Mouse (Mus musculus) urinary bladder, adult 18-20 months (tissue): ENCODE results near the gene Car10.

Experiments used
- DNase-seq, 2 experiments: peaks; one replicate each; pipeline ENCODE4 v3.0.0; 2022; ENCODE audit warnings: low spot score in 2 of 2, mixed read lengths in 2 of 2

The Car10 gene

GRCm38 (mm10) chr11:93172430-93172829 lies 74.6 kb downstream of the Car10 start:
- no peak for DNase-seq

GRCm38 (mm10) chr11:93173533-93174308 lies 75.9 kb downstream of the Car10 start:
- DNase-seq, result no peak

DNA sequence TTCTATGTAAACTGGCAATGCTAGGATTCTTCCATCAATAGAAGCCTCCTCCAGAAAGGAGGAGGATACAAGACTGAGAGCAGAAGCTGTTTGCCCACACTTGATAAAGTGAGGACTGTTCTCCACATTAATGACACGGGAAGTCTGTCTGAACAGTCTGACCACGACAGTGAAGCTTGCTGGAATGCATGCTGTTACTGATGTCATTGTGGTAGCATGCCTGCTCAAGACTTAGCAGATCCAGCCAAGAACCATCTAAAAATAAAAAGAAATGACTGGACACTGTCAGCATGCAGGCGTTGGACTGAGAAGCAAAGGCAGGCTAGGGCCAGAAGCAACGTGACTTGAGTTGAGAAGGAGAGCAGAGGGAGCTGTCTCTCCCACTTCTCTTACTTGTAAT lies 87.6 kb downstream of the Car10 start:
- no peak for DNase-seq

DNA sequence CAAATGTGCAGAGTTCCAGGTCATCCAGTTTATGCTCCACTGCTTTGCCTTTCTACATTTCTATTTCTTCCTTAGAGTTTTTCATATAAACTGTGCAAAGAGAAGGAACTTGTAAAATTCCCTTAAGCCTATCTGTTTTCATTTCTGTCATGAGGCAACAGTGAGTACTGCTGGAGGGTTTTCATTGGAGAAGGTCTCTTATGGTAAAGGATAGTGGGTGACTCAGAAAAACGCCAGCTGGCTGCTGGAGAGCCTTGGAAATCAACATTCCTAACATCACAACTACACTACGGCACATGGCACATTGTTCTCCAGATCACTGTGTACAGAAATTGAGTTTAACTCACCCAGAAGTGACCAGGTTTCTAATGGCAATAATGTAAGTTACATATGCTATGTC lies 88.3 kb downstream of the Car10 start:
- DNase-seq, result no peak

DNA sequence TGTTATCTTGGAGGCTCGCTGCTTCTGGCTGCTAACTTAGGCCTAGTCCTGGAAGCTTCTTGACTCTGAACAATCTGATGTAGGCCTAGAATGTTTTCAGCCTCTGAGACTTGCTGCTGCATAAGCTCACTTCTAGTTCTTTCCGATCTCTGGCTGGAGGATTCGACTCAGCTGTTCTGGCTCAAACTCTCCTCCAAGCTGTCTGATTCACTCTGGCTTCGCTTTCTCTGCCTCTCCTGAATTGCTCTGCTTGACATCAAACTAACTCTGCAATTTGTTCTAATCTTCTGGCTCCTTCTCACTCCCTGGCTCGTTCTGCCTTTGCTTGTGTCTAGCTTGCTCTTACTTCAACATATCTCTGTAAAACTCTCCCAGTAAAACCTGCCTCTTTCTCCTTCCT lies 90.8 kb downstream of the Car10 start:
- DNase-seq, result no peak

DNA sequence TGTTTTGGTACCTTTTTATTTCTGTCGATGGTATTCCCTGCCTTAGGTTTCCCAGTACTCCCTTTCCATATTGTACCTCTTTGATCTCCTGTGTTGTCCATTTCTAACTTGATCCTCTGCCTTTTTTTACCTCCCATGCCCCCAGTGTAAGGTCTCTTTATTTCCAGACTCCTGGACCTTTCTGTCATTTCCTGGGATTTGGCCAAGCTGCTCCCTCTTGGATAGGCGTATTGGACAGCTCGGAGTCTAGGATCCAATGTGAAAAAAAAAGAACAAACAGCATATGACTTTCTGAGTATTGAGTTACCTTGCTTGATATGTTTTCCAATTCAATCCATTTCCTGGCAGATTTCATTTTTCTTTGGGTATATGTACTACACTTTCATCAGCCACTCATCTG lies 102.2 kb downstream of the Car10 start:
- DNase-seq, result no peak

DNA sequence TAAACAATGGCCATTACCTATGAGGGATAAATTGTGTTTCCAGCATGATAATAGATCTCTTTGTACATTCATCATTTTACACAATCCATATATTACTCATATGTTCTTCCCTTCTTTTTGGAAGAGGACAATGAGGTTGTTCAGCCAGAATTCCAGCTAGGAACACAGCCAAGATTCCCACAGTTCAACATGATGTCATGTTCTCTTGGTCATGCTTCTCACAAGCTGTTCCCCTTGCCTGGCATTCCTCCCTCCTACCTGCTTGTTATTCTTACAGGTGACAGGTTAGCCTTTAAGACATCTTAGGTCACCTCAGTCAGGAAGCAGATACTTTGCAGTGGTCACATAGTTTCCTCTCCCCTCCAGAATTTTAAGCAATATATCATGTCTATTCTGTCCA lies 119.6 kb downstream of the Car10 start:
- DNase-seq, result no peak

- DNase-seq, result no peak
Observed at GRCm38 (mm10) chr11:93230057-93230456, 132.2 kb downstream of the Car10 start.

DNA sequence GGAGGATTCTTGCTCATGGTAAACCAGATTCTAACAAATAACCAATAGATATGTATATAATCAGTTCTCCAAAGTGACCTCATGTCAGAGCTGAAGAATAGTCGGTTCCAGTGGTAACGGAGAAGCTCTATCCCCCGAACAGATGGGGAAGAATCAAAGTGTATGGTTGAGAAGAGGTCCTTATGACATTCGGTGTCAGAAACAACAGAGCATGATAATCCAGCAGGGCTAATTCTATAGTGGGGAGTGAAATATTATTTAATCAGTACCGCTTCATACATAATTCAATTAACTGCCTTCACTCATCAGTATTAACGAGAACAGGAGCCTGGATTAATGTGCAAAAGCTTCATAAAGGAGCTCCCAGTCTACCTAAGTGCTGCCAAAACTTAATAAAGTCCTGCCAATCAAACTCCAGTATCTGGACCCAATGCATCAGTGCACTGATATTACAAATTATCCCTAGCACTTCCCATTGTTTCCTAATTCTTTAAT lies 152.0 kb downstream of the Car10 start:
- DNase-seq, result no peak

DNA sequence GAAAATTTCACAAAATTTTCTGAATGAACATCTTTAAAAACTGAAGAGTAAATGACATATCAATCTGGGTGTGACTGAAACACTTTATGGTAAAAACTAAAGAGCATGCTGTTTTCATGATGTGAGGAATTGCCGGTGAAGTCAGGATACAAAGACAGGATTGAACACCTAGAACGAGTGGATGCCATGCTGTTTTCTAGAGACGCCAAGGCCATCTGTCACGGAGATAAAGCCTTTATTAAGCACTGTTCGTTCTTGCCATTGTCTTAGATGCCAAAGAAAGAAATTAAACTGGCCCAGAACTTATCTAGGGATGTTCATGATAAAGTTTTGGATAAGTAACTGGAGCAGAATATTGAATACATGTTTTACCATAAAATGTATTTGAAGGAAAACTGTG lies 153.9 kb downstream of the Car10 start:
- DNase-seq, result no peak

DNA sequence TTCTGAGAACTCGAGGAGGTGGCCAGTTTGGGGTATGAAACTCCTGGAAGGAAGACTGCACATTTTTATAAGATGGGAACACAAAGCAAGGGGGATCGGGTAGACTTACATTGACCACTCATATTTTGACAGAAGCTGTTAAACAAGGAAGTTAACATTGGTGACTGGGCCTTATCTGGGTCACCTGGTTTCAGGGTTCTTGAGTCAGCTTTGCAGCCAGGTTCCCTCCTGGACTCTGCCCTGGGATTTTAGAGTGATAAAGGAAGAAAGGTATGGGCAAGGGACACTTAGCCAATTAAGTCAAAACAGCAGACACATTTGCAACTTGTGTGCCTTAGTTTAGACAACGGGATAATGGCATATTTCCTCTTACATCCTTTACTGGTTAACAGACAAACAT lies 166.2 kb downstream of the Car10 start:
- no peak for DNase-seq

DNA sequence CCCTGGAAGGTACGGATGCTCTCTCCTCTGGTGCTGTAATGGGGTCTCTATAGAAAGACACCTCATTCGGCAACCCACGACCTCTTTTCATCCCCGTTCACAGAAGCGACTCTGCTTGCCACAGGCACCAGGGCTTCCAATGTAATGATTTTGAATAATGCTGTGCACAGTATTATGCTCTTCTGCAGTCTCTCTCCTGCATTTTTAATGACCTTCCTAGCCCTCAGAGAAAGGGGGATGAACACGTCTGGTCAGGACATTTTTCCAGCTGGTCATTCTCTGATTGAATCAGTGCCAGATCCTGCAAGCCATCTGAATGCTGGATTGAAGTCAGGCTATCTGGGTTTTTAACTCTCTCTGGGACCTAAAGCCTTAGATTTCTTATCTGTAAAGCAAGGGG lies 174.2 kb downstream of the Car10 start:
- DNase-seq, result no peak

DNA sequence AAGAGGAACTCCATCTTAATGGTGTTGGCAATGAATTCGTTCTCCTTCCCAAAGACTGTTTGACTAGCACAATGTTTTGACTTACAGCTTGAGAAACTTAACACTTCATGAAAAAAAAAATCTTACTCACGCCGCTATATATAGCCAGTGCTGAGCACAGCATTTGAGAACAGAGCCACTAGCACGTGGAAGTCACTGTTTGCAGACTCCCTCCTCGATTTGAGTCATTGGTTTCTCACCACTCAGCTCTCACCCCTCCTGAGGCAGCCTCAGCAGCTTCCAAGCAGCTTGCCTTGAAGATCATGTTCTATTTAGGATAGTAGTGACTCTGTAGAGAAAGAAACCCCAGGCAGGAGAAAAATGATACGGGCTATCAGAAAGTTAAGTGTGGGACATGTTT lies 176.1 kb downstream of the Car10 start:
- no peak for DNase-seq

GRCm38 (mm10) chr11:93293661-93294060 lies 195.8 kb downstream of the Car10 start:
- DNase-seq, result no peak

GRCm38 (mm10) chr11:93309981-93310380 lies 212.2 kb downstream of the Car10 start:
- DNase-seq, result no peak

- no peak for DNase-seq
Observed at GRCm38 (mm10) chr11:93337756-93338155, 239.9 kb downstream of the Car10 start.

- DNase-seq, result no peak
Observed at GRCm38 (mm10) chr11:93343961-93344360, 246.1 kb downstream of the Car10 start.

DNA sequence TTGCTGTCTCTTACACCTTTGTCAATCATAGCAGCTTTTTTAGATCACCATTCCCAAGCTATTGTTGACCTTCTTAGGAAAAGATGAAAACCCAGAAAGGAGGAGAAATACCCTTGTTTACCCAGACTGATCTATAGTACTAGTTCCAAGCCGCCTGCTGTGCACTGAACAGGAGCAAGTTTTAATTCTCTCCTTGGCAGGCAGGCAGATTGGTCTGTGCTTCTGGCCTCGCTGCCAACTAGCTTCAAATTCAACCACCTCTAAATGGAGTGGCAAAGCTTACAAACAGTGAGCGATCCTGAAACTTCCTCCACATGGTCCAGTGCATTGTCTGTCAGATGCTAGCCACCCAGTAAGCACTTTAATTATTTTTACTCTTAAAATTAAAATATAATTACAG lies 247.0 kb downstream of the Car10 start:
- no peak for DNase-seq

DNA sequence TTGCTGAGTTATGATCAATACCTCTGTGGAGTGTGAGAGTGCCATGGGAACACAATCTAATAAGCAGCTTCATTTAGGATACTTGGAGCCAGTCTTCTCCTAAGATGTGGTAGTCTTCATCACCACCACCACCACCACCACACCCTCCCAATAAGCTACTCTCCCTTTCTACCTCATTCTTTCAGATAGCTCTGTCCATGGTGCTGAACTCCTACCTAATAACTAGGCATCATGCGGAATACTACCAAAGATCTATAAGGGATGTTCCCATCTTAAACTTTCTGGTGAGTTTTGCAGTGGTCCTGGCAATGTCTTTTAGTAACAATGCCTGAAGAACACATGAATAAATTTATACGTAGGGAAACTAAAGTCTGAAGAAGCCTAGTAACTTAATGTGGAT lies 263.7 kb downstream of the Car10 start:
- no peak for DNase-seq

- no peak for DNase-seq
Observed at GRCm38 (mm10) chr11:93364171-93364570, 266.3 kb downstream of the Car10 start.

DNA sequence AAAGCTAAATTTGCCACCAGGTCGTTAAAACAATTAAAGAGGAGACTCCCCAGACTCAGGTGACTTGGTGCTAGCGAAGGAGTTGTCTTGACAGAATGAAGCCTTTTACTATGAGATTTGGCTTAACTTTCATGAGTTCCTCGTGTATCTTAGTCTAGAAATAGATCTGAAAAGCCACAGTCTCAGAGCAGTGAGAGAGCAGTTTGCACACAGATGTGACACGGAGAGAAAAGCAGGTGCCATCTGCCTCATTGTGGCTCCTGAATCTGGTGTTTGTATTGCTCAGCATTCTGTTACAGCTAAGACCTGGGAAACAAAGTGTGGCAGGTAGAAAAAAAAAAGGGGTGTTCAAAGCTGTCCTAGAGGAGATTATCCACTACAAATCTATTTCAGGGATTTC lies 269.4 kb downstream of the Car10 start:
- no peak for DNase-seq

- DNase-seq, result no peak
Observed at GRCm38 (mm10) chr11:93367740-93368139, 269.9 kb downstream of the Car10 start.

DNA sequence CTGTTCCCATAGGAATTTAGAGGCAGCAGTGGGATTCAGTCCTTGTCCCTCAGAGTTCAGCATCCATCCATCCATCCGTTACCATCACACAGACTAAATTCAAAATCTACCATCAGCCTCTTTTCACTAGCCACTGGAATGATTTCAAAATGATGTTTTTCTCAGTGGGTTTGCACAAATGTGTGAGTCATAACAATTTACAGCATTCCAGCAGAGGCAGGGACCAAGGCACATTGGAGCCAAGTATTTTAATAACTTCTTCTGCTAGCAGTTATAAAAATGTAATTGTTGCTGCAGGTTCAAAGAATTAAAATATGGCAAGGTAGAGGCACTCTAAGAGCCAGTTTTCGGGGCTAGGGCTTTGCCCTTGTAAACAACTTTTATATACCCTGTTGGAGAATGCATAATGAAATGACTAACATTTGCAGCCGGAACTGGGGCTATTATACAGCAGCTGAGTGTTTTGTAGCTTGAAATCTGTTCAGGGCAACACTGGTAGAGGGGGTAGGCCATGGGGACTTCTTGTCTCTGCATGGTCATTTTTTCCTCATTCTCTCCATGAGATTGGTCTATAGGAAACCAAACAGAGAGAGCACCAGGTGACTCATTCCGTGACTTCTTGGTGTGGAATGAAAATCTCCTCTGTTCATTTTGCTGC lies 276.0 kb downstream of the Car10 start:
- no peak for DNase-seq
